Mouse (Mus musculus): Measurements from ENCODE around the gene Dchs2. TPM values are rescaled to one million over a fixed set of nuclear protein-coding genes. Genes with fewer than 3 reads are reported as not detected.
A peak's percentile ranks its signal among the peaks of the same experiment; 100 is the strongest.

Dchs2 gene
- total and polyA plus RNA-seq, 2 experiments from 2014 or later = 0.54 to 7.6 TPM

GRCm38 (mm10) chr3:83194911-83195310 is 67.2 kb downstream of the Dchs2 start:
- no peaks in the 10 kb centered on the region for H3K4me1 ChIP-seq (ENCODE audit: insufficient read depth, low read length)
- TF ChIP-seq CTCF (IDR thresholded peaks at IDR 0.05) = no peak
- no peaks in the 10 kb centered on the region for H3K9me3 ChIP-seq (ENCODE audit: low read length)
- no peak overlapping the region for H3K4me3 ChIP-seq (ENCODE audit: low read depth, low read length)
- H3K9ac ChIP-seq (replicated peaks; ENCODE audit: low read length, poor library complexity, severe bottlenecking) = no peak overlapping the region
- H3K4me2 ChIP-seq (ENCODE audit: low read depth, low read length, poor library complexity, severe bottlenecking) = no peak overlapping the region
- no peak for ATAC-seq (ENCODE audit: low FRiP score)
- no peak for DNase-seq (ENCODE audit: low spot score)
- H3K27ac ChIP-seq (ENCODE audit: low read depth, low read length) = no peak overlapping the region
- no peaks in the 10 kb centered on the region for H3K27me3 ChIP-seq (ENCODE audit: insufficient read depth, low read length)
- 81% methylated on average over 5 of the region's 5 CpGs for WGBS
- H3K36me3 ChIP-seq (ENCODE audit: insufficient read depth, low read length) = no peaks in the 10 kb centered on the region

GRCm38 (mm10) chr3:83201286-83201980 is 73.7 kb downstream of the Dchs2 start:
- Histone ChIP-seq H3K36me3 (ENCODE audit: insufficient read depth, low read length) (no peaks in the 10 kb centered on the region), H3K27ac (ENCODE audit: low read depth, low read length) (no peak overlapping the region), H3K4me3 (ENCODE audit: low read depth, low read length) (no peak overlapping the region), H3K9ac (replicated peaks; ENCODE audit: low read length, poor library complexity, severe bottlenecking) (no peak overlapping the region), H3K9me3 (ENCODE audit: low read length) (no peaks in the 10 kb centered on the region), H3K27me3 (ENCODE audit: insufficient read depth, low read length) (no peaks in the 10 kb centered on the region), H3K4me1 (ENCODE audit: insufficient read depth, low read length) (no peaks in the 10 kb centered on the region), H3K4me2 (ENCODE audit: low read depth, low read length, poor library complexity, severe bottlenecking) (no peak overlapping the region)
- 74% methylated on average over 4 of the region's 4 CpGs for WGBS
- ATAC-seq (ENCODE audit: low FRiP score) (no peak), DNase-seq (ENCODE audit: low spot score) (no peak)
- no peak for TF ChIP-seq CTCF (IDR thresholded peaks at IDR 0.05)

GRCm38 (mm10) chr3:83205073-83205668 is 77.4 kb downstream of the Dchs2 start:
- no peak for TF ChIP-seq CTCF (IDR thresholded peaks at IDR 0.05)
- Histone ChIP-seq H3K36me3 (ENCODE audit: insufficient read depth, low read length) (no peaks in the 10 kb centered on the region), H3K4me3 (ENCODE audit: low read depth, low read length) (no peak overlapping the region), H3K4me2 (ENCODE audit: low read depth, low read length, poor library complexity, severe bottlenecking) (no peak overlapping the region), H3K4me1 (ENCODE audit: insufficient read depth, low read length) (no peaks in the 10 kb centered on the region), H3K27ac (ENCODE audit: low read depth, low read length) (no peak overlapping the region), H3K9ac (replicated peaks; ENCODE audit: low read length, poor library complexity, severe bottlenecking) (no peak overlapping the region), H3K9me3 (ENCODE audit: low read length) (no peaks in the 10 kb centered on the region), H3K27me3 (ENCODE audit: insufficient read depth, low read length) (no peaks in the 10 kb centered on the region)
- 49% methylated on average over 8 of the region's 8 CpGs for WGBS
- no peak for ATAC-seq (ENCODE audit: low FRiP score)
- peak; percentile 32 for DNase-seq (ENCODE audit: low spot score)

- no peaks in the 10 kb centered on the region for H3K9me3 ChIP-seq (ENCODE audit: low read length)
- no peaks in the 10 kb centered on the region for H3K27me3 ChIP-seq (ENCODE audit: insufficient read depth, low read length)
- H3K4me2 ChIP-seq (ENCODE audit: low read depth, low read length, poor library complexity, severe bottlenecking) = no peak overlapping the region
- H3K27ac ChIP-seq (ENCODE audit: low read depth, low read length) = no peak overlapping the region
- no peaks in the 10 kb centered on the region for H3K4me1 ChIP-seq (ENCODE audit: insufficient read depth, low read length)
- WGBS = 69% methylated on average over 9 of the region's 9 CpGs
- no peak overlapping the region for H3K4me3 ChIP-seq (ENCODE audit: low read depth, low read length)
- H3K36me3 ChIP-seq (ENCODE audit: insufficient read depth, low read length) = no peaks in the 10 kb centered on the region
- no peak for DNase-seq (ENCODE audit: low spot score)
- no peak for ATAC-seq (ENCODE audit: low FRiP score)
- H3K9ac ChIP-seq (replicated peaks; ENCODE audit: low read length, poor library complexity, severe bottlenecking) = no peak overlapping the region
- no peak for TF ChIP-seq CTCF (IDR thresholded peaks at IDR 0.05)
Observed at GRCm38 (mm10) chr3:83209646-83210045, 81.9 kb downstream of the Dchs2 start.

- ATAC-seq (ENCODE audit: low FRiP score) (no peak), DNase-seq (ENCODE audit: low spot score) (no peak)
- Histone ChIP-seq H3K9ac (replicated peaks; ENCODE audit: low read length, poor library complexity, severe bottlenecking) (no peak overlapping the region), H3K27me3 (ENCODE audit: insufficient read depth, low read length) (no peaks in the 10 kb centered on the region), H3K27ac (ENCODE audit: low read depth, low read length) (no peak overlapping the region), H3K4me1 (ENCODE audit: insufficient read depth, low read length) (no peaks in the 10 kb centered on the region), H3K9me3 (ENCODE audit: low read length) (no peaks in the 10 kb centered on the region), H3K4me2 (ENCODE audit: low read depth, low read length, poor library complexity, severe bottlenecking) (no peak overlapping the region), H3K36me3 (ENCODE audit: insufficient read depth, low read length) (no peaks in the 10 kb centered on the region), H3K4me3 (ENCODE audit: low read depth, low read length) (no peak overlapping the region)
- no peak for TF ChIP-seq CTCF (IDR thresholded peaks at IDR 0.05)
- 67% methylated on average over 4 of the region's 4 CpGs for WGBS
Observed at GRCm38 (mm10) chr3:83210210-83210609, 82.5 kb downstream of the Dchs2 start.

- no peak overlapping the region for H3K9ac ChIP-seq (replicated peaks; ENCODE audit: low read length, poor library complexity, severe bottlenecking)
- H3K9me3 ChIP-seq (ENCODE audit: low read length) = no peaks in the 10 kb centered on the region
- H3K4me1 ChIP-seq (ENCODE audit: insufficient read depth, low read length) = no peaks in the 10 kb centered on the region
- no peaks in the 10 kb centered on the region for H3K27me3 ChIP-seq (ENCODE audit: insufficient read depth, low read length)
- no peaks in the 10 kb centered on the region for H3K36me3 ChIP-seq (ENCODE audit: insufficient read depth, low read length)
- no peak overlapping the region; the same call in 1 of the 2 replicates for H3K27ac ChIP-seq (ENCODE audit: low read depth, low read length)
- no peak overlapping the region for H3K4me3 ChIP-seq (ENCODE audit: low read depth, low read length)
- no peak for TF ChIP-seq CTCF (IDR thresholded peaks at IDR 0.05)
- no peak for DNase-seq (ENCODE audit: low spot score)
- WGBS = 78% methylated on average over 5 of the region's 5 CpGs
- no peak overlapping the region for H3K4me2 ChIP-seq (ENCODE audit: low read depth, low read length, poor library complexity, severe bottlenecking)
- no peak for ATAC-seq (ENCODE audit: low FRiP score)
Observed at GRCm38 (mm10) chr3:83211939-83212338, 84.2 kb downstream of the Dchs2 start.

All from midbrain, postnatal 0 days (tissue).